Mouse (Mus musculus) mesoderm, embryonic 11.5 days (tissue): ENCODE results near the gene Gm9767.
A peak's percentile ranks its signal among the peaks of the same experiment; 100 is the strongest.

Experiments
- DNase-seq: peaks from one replicate; pipeline ENCODE4 v3.0.0-alpha.2; 2012; ENCODE audit warnings: low read depth, low spot score

Gene Gm9767

GRCm38 (mm10) chr10:26077671-26078481, at the start of gene Gm9767:
Gm9767 (plus strand) TSS chr10:26078255.
- peak; percentile 35 for DNase-seq

- DNase-seq: no peak
Observed at GRCm38 (mm10) chr10:26034931-26035330, 43.1 kb upstream of the Gm9767 start.

DNA sequence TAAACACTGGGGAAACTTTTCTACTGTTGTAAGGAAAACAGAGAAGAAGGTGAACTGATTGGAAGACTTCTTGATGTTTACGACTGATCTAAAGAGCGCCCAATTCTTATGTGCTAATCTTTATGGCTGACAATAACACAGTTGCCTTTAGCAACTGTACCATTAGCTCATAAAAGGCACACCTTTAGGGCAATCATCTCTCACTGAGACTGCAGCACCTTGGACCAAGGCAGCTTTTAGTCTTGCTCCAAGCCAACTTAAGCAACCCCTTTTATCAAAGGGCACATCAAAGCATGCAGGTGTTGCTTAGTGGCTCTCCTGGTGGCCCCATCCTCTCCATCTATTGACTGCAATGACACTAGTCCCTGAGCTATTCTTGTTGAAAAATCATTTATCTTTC, 26.9 kb upstream of the Gm9767 start:
- no peak for DNase-seq

GRCm38 (mm10) chr10:26059662-26060307, 18.3 kb upstream of the Gm9767 start:
- DNase-seq: no peak

DNA sequence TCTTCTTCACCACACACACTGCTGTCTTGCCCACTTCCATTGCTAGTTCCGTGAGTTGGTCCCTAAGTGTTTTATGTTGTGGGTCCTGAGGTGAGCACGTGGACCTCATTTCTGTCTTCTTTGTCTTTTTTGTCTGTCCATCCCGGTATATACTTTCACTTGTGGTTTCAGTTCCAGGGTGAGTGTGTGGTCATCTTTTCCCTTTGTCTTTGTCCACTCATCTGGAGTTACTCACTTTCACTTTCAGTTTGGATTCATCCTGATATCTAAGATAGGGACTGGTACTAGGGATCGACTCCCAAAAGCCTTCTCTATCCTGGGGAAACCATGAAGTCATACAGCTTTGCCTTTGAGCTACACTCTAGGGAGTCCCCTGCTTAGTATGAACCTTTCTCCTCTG, 15.0 kb upstream of the Gm9767 start:
- DNase-seq: no peak

- no peak for DNase-seq
Observed at GRCm38 (mm10) chr10:26071986-26072385, 6.1 kb upstream of the Gm9767 start.

- DNase-seq: no peak
Observed at GRCm38 (mm10) chr10:26076949-26077348, 1.1 kb upstream of the Gm9767 start.

GRCm38 (mm10) chr10:26078521-26079142, 577 bp downstream of the Gm9767 start, which contains the start of gene Tmem200a:
Tmem200a (minus strand) TSS chr10:26079052.
- DNase-seq: peak; percentile 91

GRCm38 (mm10) chr10:26079678-26080077, 1.6 kb downstream of the Gm9767 start:
- no peak for DNase-seq

DNA sequence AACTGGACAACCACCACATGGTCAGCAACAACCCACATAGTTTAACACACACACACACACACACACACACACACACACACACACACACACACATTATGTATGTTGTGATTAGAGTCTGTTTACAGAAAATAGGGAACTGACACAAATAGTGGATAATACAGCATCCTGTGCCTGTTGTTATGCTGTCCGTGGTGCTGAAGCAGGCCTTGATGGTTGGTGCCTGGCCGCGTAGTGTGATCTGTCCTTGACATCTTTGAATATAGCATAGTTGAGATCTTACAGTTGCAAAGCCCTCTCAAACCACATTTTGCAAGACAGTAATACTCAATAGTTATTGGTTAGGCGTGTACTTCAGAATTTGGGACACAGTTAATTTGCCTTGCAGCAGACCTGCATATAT, 4.0 kb downstream of the Gm9767 start:
- DNase-seq: peak; percentile 49

DNA sequence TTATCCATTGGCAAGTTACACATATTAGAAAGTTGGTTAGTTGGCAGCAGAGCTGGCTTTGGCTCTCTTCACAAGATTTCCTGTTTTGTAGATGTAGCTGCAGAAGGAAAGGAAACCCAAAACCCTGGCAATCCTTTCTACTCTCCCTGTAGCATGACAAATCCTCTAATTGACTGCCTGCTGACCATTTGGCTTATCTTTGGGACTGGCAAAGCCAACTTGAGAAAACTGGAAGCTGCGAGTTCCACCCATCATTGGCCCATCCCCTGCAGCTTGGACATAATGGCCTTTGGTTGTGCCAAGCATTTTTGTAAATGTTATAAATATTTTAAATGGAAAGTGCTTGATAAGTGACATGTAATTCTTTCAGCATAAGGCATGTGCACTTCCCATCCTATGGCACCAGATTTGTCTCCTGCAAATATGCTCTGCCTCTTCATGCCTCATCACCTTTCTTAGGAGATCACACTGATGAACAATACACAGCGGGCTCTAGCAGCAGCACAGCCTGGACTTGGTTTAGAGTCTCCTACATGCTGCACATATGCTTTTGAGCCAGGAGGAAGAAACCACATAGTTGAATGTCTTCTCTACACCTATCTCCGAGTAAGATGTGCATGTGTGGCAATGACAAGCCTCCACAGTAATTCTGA, 25.4 kb downstream of the Gm9767 start:
- DNase-seq: no peak

DNA sequence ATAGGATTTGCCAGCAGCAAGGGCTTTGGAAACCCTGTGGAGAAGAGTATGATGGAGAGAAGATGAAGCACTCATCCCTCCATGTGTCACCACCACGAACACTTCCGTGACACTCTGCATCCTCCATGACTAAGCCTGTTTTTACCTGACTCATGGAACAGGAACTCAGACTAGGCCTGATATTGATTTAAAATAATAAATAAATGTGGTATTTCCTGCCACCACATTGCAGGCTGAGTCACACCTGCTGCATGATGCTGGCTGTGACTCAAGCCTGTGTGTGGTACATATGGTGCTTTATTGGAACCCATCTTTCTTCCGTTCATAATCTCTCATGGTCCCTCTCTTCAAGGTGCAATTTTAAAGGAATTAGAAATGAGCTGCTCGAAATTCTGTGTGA, 36.4 kb downstream of the Gm9767 start:
- no peak for DNase-seq

GRCm38 (mm10) chr10:26119067-26119821, 41.2 kb downstream of the Gm9767 start:
- no peak for DNase-seq

DNA sequence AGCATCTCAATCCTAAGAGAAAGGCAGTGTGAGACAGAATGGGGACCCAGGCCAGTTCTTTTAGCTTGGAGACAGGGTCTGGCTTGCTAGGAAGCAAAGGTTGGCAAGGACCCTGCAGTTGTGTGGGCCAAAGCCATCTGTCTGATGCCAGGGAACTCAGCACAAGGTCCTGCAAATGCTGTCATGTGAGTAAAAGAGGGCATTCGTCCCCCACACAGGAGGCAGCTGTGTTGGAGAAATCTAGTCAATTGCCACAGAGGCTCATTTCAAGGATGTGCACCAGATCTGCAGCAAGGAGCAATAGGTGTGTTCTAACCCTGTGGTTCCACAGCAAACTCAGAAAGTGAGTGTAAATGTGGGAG, 41.7 kb downstream of the Gm9767 start:
- no peak for DNase-seq
